Mouse (Mus musculus) induced T-regulatory cell, adult 2 months (primary cell): ENCODE measurements around the gene Ptprj.
"Not testable (repeated sequence)": the region's sequence is repeated elsewhere in the genome, so short reads cannot be mapped to it uniquely, and the experiment has no call there.

Experiments
- DNase-seq: peaks from one replicate; pipeline ENCODE4 v3.0.0-alpha.2; 2012; ENCODE audit warnings: low read depth

The Ptprj gene

GRCm38 (mm10) chr2:90414110-90414821, 166.2 kb downstream of the Ptprj start:
- not testable (repeated sequence) for DNase-seq

GRCm38 (mm10) chr2:90398633-90399107, 181.8 kb downstream of the Ptprj start, which contains the start of gene Olfr1274-ps:
Gene Olfr1274-ps, plus strand, starts transcription at chr2:90398683.
- DNase-seq, result not testable (repeated sequence)
